Mouse (Mus musculus) liver, postnatal 0 days (tissue): ENCODE measurements at regions not wholly inside any gene's neighbourhood (a gene's known extent, or its start where the extent isn't known, plus 50 kb on each side); places are given as distances from the start of the nearest gene placed in this dataset.

Source experiments
- CTCF ChIP-seq: sonication (generic); IDR thresholded peaks from 2 replicates; pipeline ENCODE4 v1.5.1; 2016; ENCODE audit warnings: antibody characterized with exemption, low read depth
- EP300 ChIP-seq: IDR thresholded peaks from 2 replicates; pipeline ENCODE4 v1.6.1; 2016; ENCODE audit warnings: antibody characterized with exemption, low read depth, mild to moderate bottlenecking

- TF ChIP-seq CTCF, result no peak
- no peak for TF ChIP-seq EP300
Observed at GRCm38 (mm10) chr7:123068715-123069273, 54.9 kb upstream of the Tnrc6a start.
